Mouse (Mus musculus) liver, embryonic 14.5 days (tissue): ENCODE measurements at regions not wholly inside any gene's neighbourhood (a gene's known extent, or its start where the extent isn't known, plus 50 kb on each side); places are given as distances from the start of the nearest gene placed in this dataset.

Experiments used
- CTCF ChIP-seq: IDR thresholded peaks from 2 replicates; pipeline ENCODE4 v1.5.1; 2016; ENCODE audit warnings: antibody characterized with exemption, low read depth, control low read depth
- EP300 ChIP-seq: IDR thresholded peaks from 2 replicates; pipeline ENCODE4 v1.6.1; 2016; ENCODE audit warnings: antibody characterized with exemption, low read depth

GRCm38 (mm10) chr12:107322861-107323260 lies 165.6 kb upstream of the 3110018I06Rik start:
- no peak for TF ChIP-seq CTCF
- TF ChIP-seq EP300 = no peak
